Mouse (Mus musculus) ES-Bruce4 (cell line): ENCODE results near the gene Ccar1. TPM values are rescaled to one million over a fixed set of nuclear protein-coding genes. Genes with fewer than 3 reads are reported as not detected.
"Not testable (repeated sequence)": the region's sequence is repeated elsewhere in the genome, so short reads cannot be mapped to it uniquely, and the experiment has no call there.

ENCODE experiments used
- H3K27ac ChIP-seq: 2 replicates; pipeline ENCODE4 v1.5.1; 2012; ENCODE audit warnings: low read length, inconsistent platforms; ENCODE audit not compliant: insufficient read depth
- H3K27me3 ChIP-seq: 2 replicates; pipeline ENCODE4 v1.6.1; 2012; ENCODE audit warnings: mild to moderate bottlenecking, low read length, inconsistent platforms; ENCODE audit not compliant: control insufficient read depth, poor library complexity, insufficient read depth, severe bottlenecking
- H3K36me3 ChIP-seq: 2 replicates; pipeline ENCODE4 v1.6.1; 2012; ENCODE audit warnings: inconsistent platforms, mild to moderate bottlenecking, low read length, moderate library complexity; ENCODE audit not compliant: control insufficient read depth, poor library complexity, insufficient read depth, severe bottlenecking
- H3K4me1 ChIP-seq: one replicate; pipeline ENCODE4 v1.8.1; 2011; ENCODE audit warnings: low read length; ENCODE audit not compliant: control insufficient read depth, insufficient read depth
- H3K4me3 ChIP-seq: 2 replicates; pipeline ENCODE4 v1.5.1; 2011; ENCODE audit warnings: low read depth, mild to moderate bottlenecking, low read length
- H3K9ac ChIP-seq: 2 replicates; pipeline ENCODE4 v1.6.1; 2012; ENCODE audit warnings: low read depth, mild to moderate bottlenecking, inconsistent platforms; ENCODE audit not compliant: poor library complexity, severe bottlenecking
- H3K9me3 ChIP-seq: replicated peaks from 2 replicates; pipeline ENCODE4 v1.6.1; 2012; ENCODE audit warnings: mild to moderate bottlenecking, low read length, inconsistent platforms; ENCODE audit not compliant: control insufficient read depth, poor library complexity, insufficient read depth, severe bottlenecking
- CTCF ChIP-seq: IDR thresholded peaks from one replicate; pipeline ENCODE4 v1.8.1; 2011; ENCODE audit warnings: low read depth, low read length
- EP300 ChIP-seq: IDR thresholded peaks from 2 replicates; pipeline ENCODE4 v1.6.1; 2011; ENCODE audit warnings: low read depth, low read length; ENCODE audit not compliant: insufficient read depth
- POLR2A ChIP-seq: IDR thresholded peaks from one replicate; pipeline ENCODE4 v1.8.1; 2011; ENCODE audit warnings: low read length; ENCODE audit not compliant: insufficient read depth
- polyA plus RNA-seq: library from polyadenylated mRNA; stranded (reverse); fragments of >200 nt; gene quantifications from 2 replicates; pipeline ENCODE4 v1.2.4, GENCODE M21; 2011; ENCODE audit warnings: low read depth; ENCODE audit not compliant: missing spikeins, insufficient read depth, insufficient read length

Gene Ccar1
- polyA plus RNA-seq, 1 experiment = 123 TPM

DNA sequence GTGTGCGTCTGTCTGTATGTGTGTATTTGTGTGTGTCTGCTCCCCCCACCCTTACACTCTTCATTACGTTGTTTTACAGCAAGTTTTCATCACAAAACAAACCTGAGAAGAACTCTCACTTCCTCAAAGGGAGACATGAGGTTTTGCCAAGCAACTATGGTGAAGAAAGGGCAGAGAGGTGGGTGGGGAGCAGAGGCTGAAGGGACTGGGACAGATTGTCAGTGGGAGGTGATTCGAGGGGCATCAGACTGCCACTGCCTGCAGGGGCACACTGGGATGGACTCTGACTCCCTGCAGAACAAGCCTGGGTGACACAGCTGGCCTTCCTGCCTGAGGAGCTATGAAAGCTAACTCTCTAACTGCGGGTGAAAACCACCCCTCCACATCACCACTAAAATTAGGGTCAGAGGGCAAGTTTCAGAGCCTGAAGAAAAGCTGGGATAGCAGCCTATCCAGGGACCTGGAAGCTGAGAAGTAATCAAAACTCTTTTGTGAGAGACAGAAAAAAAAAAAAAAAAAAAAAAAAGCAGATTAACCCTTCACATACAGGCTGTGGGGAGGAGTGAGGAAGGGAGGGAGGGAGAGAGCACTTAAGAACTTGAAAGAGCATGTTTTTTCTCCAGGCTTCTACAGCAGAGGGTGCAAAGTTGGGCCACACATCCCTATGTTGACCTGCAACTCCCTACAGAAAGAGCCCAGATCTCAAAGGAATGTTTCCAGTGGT is 55.0 kb downstream of the Ccar1 start:
- Histone ChIP-seq H3K27ac (no peak overlapping the region), H3K4me3 (no peak overlapping the region)
- no peak for TF ChIP-seq CTCF
- no peak for TF ChIP-seq POLR2A
- TF ChIP-seq EP300 = no peak

DNA sequence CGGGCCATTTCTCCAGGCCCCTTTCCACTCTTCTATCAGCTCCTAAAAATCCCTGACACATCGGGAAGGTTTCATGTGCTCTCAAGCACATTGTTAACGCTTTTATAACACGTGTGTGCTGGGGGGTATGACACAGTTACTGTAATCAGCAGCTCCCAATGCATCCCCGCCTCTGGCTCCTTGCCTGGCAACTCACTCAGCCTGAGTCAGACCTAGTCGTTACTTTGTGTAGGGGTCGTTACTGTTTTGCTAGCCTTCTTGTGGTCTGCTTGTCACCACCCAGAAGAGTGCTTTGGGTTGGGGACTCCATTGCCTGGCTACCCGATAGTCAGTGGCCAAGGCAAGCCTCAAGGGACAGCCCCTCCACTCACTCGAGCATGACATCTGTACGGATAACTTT is 61.3 kb downstream of the Ccar1 start:
- Histone ChIP-seq H3K36me3 (no peaks in the 10 kb centered on the region), H3K27ac (no peak overlapping the region), H3K9me3 (no peaks in the 10 kb centered on the region), H3K9ac (no peak overlapping the region), H3K4me3 (no peak overlapping the region), H3K27me3 (peaks cover 1% of the 10 kb centered on the region; the same call in 1 of the 2 replicates), H3K4me1 (no peaks in the 10 kb centered on the region)
- TF ChIP-seq CTCF (no peak), POLR2A (no peak), EP300 (no peak)

More for the DNA sequence above, 55.0 kb downstream of the Ccar1 start:
- H3K9me3 ChIP-seq = no peaks in the 10 kb centered on the region
- H3K27me3 ChIP-seq = no peaks in the 10 kb centered on the region
- no peaks in the 10 kb centered on the region for H3K4me1 ChIP-seq
- H3K9ac ChIP-seq = no peak overlapping the region
- H3K36me3 ChIP-seq = peaks cover under 1% of the 10 kb centered on the region

DNA sequence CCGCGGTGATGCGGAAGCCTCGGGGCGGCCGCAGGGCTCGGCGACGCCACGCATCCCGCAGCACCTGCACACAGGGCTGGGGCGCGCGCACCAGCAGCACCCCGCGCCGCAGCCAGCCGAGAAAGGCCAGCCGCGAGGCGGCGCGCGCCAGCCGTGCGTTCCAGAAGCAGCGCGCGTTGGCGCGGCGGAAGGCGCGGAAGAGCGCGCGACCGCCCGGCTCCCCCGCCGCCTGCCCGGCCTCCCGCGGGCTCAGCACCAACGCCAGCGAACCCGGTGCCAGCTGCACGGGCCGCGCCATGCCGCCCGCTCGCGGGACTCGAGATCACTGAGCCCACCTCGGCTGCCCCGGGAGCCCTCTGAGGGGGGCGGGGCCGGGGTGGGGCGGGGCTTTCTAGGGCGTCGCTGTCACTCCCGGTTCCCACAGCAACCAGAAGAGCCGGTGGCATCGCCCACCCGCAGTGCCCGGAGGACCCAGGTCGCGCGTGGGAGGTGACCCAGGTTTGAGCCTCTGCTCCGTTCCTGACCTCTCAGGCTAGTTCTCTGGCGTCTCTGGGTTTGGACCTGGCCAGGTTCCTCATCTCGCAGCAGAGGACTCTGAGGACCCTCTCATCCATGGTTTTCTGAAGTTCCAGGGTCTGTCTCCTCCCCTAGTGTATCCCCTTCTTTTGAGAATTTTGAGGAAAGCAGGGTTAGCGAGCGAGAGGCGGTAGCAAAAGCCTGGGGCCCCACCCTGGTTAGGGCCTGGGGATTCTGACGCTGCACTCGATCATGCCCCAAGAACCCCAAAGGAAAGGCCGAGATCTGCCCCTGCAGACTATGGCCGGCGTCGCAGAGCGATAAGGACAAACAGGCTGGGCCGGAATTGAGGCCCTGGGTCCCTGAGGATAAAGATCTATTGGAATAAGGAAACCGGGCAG is 66.1 kb downstream of the Ccar1 start, which contains the start of gene Stox1:
Stox1 (minus strand) TSS at position 358 of the 917 bp plus-strand sequence.
- Histone ChIP-seq H3K4me1 (peaks cover 5% of the 10 kb centered on the region), H3K9ac (peak within 1 kb of the TSS; percentile 65), H3K27me3 (peaks cover 9% of the 10 kb centered on the region; the same call in 1 of the 2 replicates), H3K4me3 (peak within 1 kb of the TSS; percentile 58), H3K27ac (no peak within 1 kb of the TSS), H3K9me3 (no peaks in the 10 kb centered on the region), H3K36me3 (no peaks in the 10 kb centered on the region)
- TF ChIP-seq POLR2A = no peak
- TF ChIP-seq CTCF = peak; percentile 45

DNA sequence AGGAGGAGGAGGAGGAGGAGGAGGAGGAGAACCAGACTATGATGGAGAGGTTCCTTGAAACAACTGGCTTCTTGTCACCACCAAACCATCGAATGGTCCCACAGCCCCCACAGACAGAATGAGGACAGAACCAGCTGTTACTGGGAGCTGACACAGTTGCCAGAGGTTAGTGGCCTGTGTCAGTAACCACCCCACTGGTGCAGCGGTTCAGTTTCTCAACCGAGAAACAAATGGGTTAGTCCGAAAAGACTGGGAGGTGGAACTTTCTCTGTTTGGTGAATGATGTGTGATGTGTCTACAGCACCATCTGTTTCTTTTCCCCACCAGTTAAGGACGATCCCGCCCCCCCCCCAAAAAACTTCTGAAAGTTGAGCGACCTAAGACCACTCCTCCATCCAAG is 67.2 kb downstream of the Ccar1 start:
- Histone ChIP-seq H3K27me3 (peaks cover 9% of the 10 kb centered on the region; the same call in 1 of the 2 replicates), H3K4me1 (peaks cover 5% of the 10 kb centered on the region), H3K36me3 (no peaks in the 10 kb centered on the region), H3K9me3 (no peaks in the 10 kb centered on the region), H3K27ac (no peak overlapping the region), H3K4me3 (no peak overlapping the region), H3K9ac (no peak overlapping the region)
- no peak for TF ChIP-seq POLR2A
- no peak for TF ChIP-seq CTCF

DNA sequence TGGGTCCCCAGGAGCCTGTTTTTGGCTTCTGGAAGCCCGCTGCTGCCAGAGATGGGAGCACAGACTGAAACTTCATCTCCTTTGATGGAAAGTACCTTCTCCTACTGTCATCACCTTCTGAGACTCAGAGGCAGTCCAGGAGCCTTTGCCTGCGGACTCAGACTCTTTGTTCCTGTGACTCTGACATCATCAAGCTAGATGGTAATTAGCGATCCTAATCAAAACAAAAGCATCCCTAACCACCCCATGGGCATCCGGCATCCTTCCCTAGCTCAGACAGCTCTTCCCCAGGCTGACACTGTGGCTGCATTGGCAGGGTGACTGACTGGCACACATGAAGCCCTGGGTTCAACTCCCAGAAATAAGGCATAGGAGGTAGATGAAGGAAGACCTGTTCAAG is 69.4 kb downstream of the Ccar1 start:
- Histone ChIP-seq H3K27ac (no peak overlapping the region), H3K27me3 (peaks cover 9% of the 10 kb centered on the region; the same call in 1 of the 2 replicates)

DNA sequence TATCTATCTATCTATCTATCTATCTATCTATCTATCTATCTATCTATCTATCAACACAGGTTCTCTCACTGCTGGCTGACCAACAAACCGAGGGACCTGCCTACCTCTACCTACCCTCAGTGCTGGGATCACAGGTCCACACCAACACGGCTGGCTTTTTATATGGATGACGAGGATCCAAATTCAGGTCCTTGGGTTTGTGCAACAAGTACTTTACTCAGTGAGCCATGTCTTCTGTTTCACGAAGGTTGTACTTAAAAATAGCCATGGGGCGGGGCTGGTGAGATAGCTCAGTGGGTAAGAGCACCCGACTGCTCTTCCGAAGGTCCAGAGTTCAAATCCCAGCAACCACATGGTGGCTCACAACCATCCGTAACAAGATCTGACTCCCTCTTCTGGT is 71.5 kb downstream of the Ccar1 start:
- not testable (repeated sequence) for H3K36me3 ChIP-seq, H3K9ac ChIP-seq, H3K4me1 ChIP-seq, H3K4me3 ChIP-seq, H3K27me3 ChIP-seq, H3K9me3 ChIP-seq, H3K27ac ChIP-seq

More for the DNA sequence above, 69.4 kb downstream of the Ccar1 start:
- Histone ChIP-seq H3K4me1 (peaks cover 5% of the 10 kb centered on the region), H3K36me3 (no peaks in the 10 kb centered on the region), H3K9ac (no peak overlapping the region), H3K4me3 (no peak overlapping the region), H3K9me3 (no peaks in the 10 kb centered on the region)
- TF ChIP-seq EP300 (no peak), CTCF (no peak), POLR2A (no peak)
